Mouse (Mus musculus) heart, postnatal 0 days (tissue): ENCODE data around the gene Gprc5b. TPM values are rescaled to one million over a fixed set of nuclear protein-coding genes. Genes with fewer than 3 reads are reported as not detected.
A peak's percentile ranks its signal among the peaks of the same experiment; 100 is the strongest.

Experiments used
- ATAC-seq: fragments of 200-750 bp; cut with Nextera tagmentation; 2 replicates; pipeline ENCODE4 v1.8.0; 2017; ENCODE audit warnings: low read depth, moderate number of reproducible peaks, moderate library complexity; ENCODE audit not compliant: insufficient read depth
- DNase-seq: peaks from one replicate; pipeline ENCODE4 v3.0.0-alpha.2; 2016; ENCODE audit warnings: low spot score
- H3K27ac ChIP-seq: fragments of 300-500 bp; sonication (generic); 2 replicates; pipeline ENCODE4 v1.5.1; 2014; ENCODE audit warnings: low read depth, mild to moderate bottlenecking
- H3K27me3 ChIP-seq: fragments of 300-500 bp; sonication (generic); 2 replicates; pipeline ENCODE4 v1.6.1; 2014; ENCODE audit warnings: low read length, mixed read lengths; ENCODE audit not compliant: control insufficient read depth, insufficient read depth
- H3K36me3 ChIP-seq: fragments of 300-500 bp; sonication (generic); replicated peaks from 2 replicates; pipeline ENCODE4 v1.6.1; 2014; ENCODE audit warnings: low read length, mixed read lengths; ENCODE audit not compliant: control insufficient read depth, insufficient read depth
- H3K4me1 ChIP-seq: fragments of 300-500 bp; sonication (generic); 2 replicates; pipeline ENCODE4 v1.6.1; 2014; ENCODE audit warnings: antibody characterized with exemption; ENCODE audit not compliant: control insufficient read depth, insufficient read depth
- H3K4me2 ChIP-seq: fragments of 300-500 bp; sonication (generic); 2 replicates; pipeline ENCODE4 v1.6.1; 2014; ENCODE audit warnings: low read depth, mild to moderate bottlenecking, low read length, moderate library complexity
- H3K4me3 ChIP-seq: fragments of 300-500 bp; sonication (generic); 2 replicates; pipeline ENCODE4 v1.5.1; 2014; ENCODE audit warnings: low read depth, low read length
- H3K9ac ChIP-seq: fragments of 300-500 bp; sonication (generic); replicated peaks from 2 replicates; pipeline ENCODE4 v1.6.1; 2014; ENCODE audit warnings: low read depth, low read length, mixed read lengths
- H3K9me3 ChIP-seq: fragments of 300-500 bp; sonication (generic); replicated peaks from 2 replicates; pipeline ENCODE4 v1.6.1; 2016; ENCODE audit warnings: low read length; ENCODE audit not compliant: control insufficient read depth
- CTCF ChIP-seq: IDR thresholded peaks from 2 replicates; pipeline ENCODE4 v1.5.1; 2016; ENCODE audit warnings: antibody characterized with exemption, control low read depth, low read depth
- EP300 ChIP-seq: IDR thresholded peaks from 2 replicates; pipeline ENCODE4 v1.6.1; 2016; ENCODE audit warnings: antibody characterized with exemption, low read depth
- WGBS: fragments of 180-500 bp; shearing (Covaris S2); extraction: QIAGEN DNeasy Blood & Tissue Kit; methylation state at CpG from one replicate; pipeline ENCODE4 v1.1.7; 2014; 5-methylcytosine and 5-hydroxymethylcytosine counted together
- polyA plus RNA-seq: library from polyadenylated mRNA; unstranded; fragments of >200 nt; fragmentation: Nextera tagmentation; extraction: Ambion mirVana; gene quantifications from 2 replicates; pipeline ENCODE4 v1.2.1, GENCODE M21; 2015
- total RNA-seq: library from RNA; depleted of rRNA; stranded (reverse); fragments of >200 nt; gene quantifications from 2 replicates; pipeline ENCODE4 v1.2.3, GENCODE M21; 2014; ENCODE audit warnings: low replicate concordance

Gprc5b gene
- total and polyA plus RNA-seq, 2 experiments from 2014 or later = 3.9 to 39.7 TPM

DNA sequence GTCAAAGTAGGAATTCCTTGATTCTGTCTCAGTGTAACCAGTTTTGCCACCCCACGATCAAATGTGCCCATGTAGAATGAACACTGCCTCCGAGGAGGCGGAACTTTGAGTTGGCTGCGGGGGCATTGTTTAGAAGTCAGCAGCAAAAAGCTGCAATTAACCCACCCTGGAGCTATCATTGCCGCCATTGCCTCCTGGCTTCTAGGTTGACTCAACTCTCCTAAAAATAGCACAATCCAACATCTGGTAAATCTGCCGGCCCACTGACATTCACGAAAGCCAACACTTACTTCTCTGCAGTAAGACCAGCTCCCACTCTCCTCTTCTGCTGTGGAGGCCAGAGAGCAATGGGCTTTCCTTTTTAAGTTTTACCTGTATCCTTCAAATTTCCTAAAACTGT is 35.8 kb downstream of the Gprc5b start:
- H3K36me3 ChIP-seq = no peaks in the 10 kb centered on the region
- DNase-seq = no peak
- H3K4me1 ChIP-seq = 0 out of 2 replicates have a peak, but pooled peaks cover 11% of the 10 kb centered on the region
- no peak for TF ChIP-seq EP300
- TF ChIP-seq CTCF = no peak
- WGBS = 47% methylated on average over 7 of the region's 7 CpGs
- no peak for ATAC-seq
- H3K27me3 ChIP-seq = no peaks in the 10 kb centered on the region
- H3K27ac ChIP-seq = no peak overlapping the region; the same call in 1 of the 2 replicates
- no peak overlapping the region for H3K9ac ChIP-seq
- no peak overlapping the region for H3K4me3 ChIP-seq
- no peak overlapping the region for H3K4me2 ChIP-seq
- no peaks in the 10 kb centered on the region for H3K9me3 ChIP-seq

DNA sequence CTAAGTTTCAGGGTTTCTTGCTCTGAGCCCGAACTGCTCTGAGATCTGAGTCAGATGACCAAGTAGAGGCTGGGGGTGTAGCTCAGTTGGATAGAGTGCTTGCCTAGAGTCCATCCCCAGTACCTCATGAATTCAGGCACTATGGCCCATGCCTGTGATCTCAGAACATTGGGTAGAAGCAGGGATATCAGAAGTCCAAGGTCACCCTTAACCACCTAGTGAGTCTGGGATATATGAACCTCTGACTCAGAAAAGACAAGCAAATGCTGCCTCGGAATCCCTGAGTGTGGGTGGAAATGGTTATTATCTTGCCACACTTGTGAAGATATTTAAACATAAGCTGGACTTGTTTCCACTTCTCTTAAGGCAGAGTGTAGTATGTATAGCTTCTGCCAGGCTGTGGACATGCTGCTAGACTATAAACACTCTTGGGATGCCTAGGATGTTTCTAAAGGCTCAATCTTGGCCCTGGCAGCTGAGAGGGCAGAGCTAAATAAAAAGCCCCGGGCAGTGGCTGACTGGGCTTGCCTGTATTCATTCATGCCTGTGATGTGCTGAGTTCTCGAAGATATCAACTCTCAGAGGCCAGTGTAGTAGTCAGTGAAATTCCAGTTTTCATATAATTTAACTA is 38.3 kb downstream of the Gprc5b start:
- no peaks in the 10 kb centered on the region for H3K9me3 ChIP-seq
- H3K4me3 ChIP-seq = no peak overlapping the region
- 38% methylated on average over 4 of the region's 4 CpGs for WGBS
- DNase-seq = peak; percentile 50
- peak; percentile 60 for ATAC-seq
- TF ChIP-seq EP300 = no peak
- no peak for TF ChIP-seq CTCF
- no peaks in the 10 kb centered on the region for H3K36me3 ChIP-seq
- 0 out of 2 replicates have a peak, but pooled peaks cover 11% of the 10 kb centered on the region for H3K4me1 ChIP-seq
- H3K4me2 ChIP-seq = no peak overlapping the region
- peak overlapping the region; percentile 73 for H3K27ac ChIP-seq
- no peak overlapping the region for H3K9ac ChIP-seq
- H3K27me3 ChIP-seq = no peaks in the 10 kb centered on the region

- Histone ChIP-seq H3K27ac (no peak overlapping the region), H3K4me2 (no peak overlapping the region), H3K4me1 (peaks cover 15% of the 10 kb centered on the region), H3K36me3 (no peaks in the 10 kb centered on the region), H3K9ac (no peak overlapping the region), H3K27me3 (no peaks in the 10 kb centered on the region), H3K9me3 (no peaks in the 10 kb centered on the region), H3K4me3 (no peak overlapping the region)
- no peak for ATAC-seq
- 79% methylated on average over 1 of the region's 1 CpGs for WGBS
- no peak for DNase-seq
- TF ChIP-seq EP300 = no peak
- TF ChIP-seq CTCF = no peak
These were observed 40.0 kb downstream of the Gprc5b start for GRCm38 (mm10) chr7:118954968-118955367.

DNA sequence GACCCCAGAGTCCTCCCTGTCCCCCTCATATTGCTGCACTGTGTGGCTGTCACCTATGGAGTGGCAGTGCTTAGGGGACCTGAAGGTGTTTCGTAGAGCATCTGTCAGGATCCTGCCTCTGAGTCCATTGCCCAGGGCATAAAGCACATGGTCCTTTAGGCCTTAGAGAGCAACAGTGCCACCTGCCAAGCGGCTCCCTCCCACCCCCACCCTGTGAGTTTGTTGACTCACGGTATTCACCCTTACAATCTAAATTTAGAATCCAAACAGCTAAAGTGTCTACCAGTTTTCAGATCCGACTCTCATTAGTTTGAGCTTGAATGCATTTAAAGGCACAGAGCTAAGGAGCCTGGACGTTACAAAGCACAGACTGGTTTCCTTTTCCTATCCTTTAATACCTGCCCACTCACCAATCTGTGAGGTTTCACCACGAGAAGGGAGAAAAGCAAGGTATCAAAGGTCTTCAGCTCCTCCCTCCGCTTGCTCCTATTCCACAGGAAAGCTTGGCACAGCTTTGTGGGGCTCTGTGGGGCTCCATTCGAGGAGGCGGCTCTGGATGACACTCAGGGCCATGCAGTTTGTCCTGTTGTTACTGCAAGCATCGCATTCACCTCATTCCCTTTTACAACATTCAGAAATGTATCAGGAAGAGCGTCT is 41.3 kb downstream of the Gprc5b start:
- H3K4me3 ChIP-seq = no peak overlapping the region
- TF ChIP-seq CTCF = no peak
- TF ChIP-seq EP300 = no peak
- H3K27ac ChIP-seq = 0 out of 2 replicates have a peak overlapping the region, but pooled peaks have one; percentile 20
- no peaks in the 10 kb centered on the region for H3K27me3 ChIP-seq
- H3K4me1 ChIP-seq = peaks cover 13% of the 10 kb centered on the region
- peak; percentile 40 for DNase-seq
- peak; percentile 60 for ATAC-seq
- H3K9me3 ChIP-seq = no peaks in the 10 kb centered on the region
- H3K4me2 ChIP-seq = no peak overlapping the region
- WGBS = 49% methylated on average over 11 of the region's 11 CpGs
- H3K36me3 ChIP-seq = no peaks in the 10 kb centered on the region
- no peak overlapping the region for H3K9ac ChIP-seq

DNA sequence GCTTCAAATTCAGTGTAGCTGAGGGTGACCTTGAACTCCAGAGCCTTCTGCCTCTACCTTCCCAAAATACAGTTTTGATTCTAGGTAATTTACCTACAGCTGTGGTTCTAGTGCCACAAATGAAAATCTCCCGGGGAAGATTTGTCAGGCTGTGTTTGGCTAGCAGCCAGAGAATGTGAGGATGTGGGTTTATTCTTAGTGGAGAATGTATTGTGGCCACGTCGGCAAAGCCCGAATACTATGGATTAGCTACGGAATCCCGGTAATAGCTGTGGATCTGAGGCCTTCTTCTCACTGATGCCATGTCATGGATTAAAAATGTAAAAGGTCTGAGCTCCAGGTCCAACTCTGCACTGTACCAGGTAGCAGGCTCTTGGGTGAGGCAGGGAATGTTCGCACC is 45.3 kb downstream of the Gprc5b start:
- H3K4me1 ChIP-seq = peaks cover 8% of the 10 kb centered on the region
- H3K4me2 ChIP-seq = no peak overlapping the region
- H3K27ac ChIP-seq = no peak overlapping the region
- no peaks in the 10 kb centered on the region for H3K27me3 ChIP-seq
- no peaks in the 10 kb centered on the region for H3K36me3 ChIP-seq
- H3K9ac ChIP-seq = no peak overlapping the region
- no peak overlapping the region for H3K4me3 ChIP-seq
- TF ChIP-seq EP300 (no peak), CTCF (no peak)
- ATAC-seq (no peak), DNase-seq (no peak)
- WGBS = 20% methylated on average over 7 of the region's 7 CpGs
- no peaks in the 10 kb centered on the region for H3K9me3 ChIP-seq
